Mouse (Mus musculus): Measurements from ENCODE around the gene Cog2. TPM values are rescaled to one million over a fixed set of nuclear protein-coding genes. Genes with fewer than 3 reads are reported as not detected.

Cog2 gene
- polyA plus RNA-seq, 1 experiment from 2014 or later, result 20.6 TPM

DNA sequence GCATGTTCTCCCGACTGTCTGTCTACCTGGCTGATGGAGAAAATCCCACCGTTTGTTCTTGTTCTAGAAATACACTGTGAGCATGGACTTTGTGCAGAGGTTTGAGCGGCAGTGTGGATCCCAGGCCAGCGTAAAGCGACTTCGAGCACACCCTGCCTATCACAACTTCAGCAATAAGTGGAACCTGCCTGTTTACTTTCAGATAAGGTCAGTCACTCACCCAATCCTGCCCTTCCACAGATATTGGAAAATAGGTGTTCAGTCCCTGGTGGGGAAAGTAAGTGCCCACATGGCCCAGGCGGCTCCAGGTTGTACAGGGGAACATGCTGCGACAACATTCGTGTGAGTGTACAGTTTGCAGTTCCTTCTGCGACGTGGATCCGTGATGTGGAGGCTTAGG is 20.3 kb downstream of the Cog2 start:
- Histone ChIP-seq H3K4me1 (replicated peaks; ENCODE audit: control insufficient read depth, insufficient read depth, low read length) (no peaks in the 10 kb centered on the region), H3K4me2 (replicated peaks; ENCODE audit: low read depth) (no peak overlapping the region), H3K9ac (ENCODE audit: low read depth, low read length) (no peak overlapping the region), H3K4me3 (ENCODE audit: low read depth, low read length) (no peak overlapping the region), H3K9me3 (ENCODE audit: control insufficient read depth) (no peaks in the 10 kb centered on the region), H3K36me3 (ENCODE audit: control insufficient read depth, insufficient read depth) (peaks cover 92% of the 10 kb centered on the region), H3K27ac (ENCODE audit: low read depth, low read length) (no peak overlapping the region), H3K27me3 (replicated peaks; ENCODE audit: control insufficient read depth, insufficient read depth, low read length) (no peaks in the 10 kb centered on the region)
- no peak for TF ChIP-seq CTCF (IDR thresholded peaks at IDR 0.05; ENCODE audit: low read depth)
- WGBS, result 43% methylated on average over 12 of the region's 12 CpGs
- ATAC-seq, result no peak

DNA sequence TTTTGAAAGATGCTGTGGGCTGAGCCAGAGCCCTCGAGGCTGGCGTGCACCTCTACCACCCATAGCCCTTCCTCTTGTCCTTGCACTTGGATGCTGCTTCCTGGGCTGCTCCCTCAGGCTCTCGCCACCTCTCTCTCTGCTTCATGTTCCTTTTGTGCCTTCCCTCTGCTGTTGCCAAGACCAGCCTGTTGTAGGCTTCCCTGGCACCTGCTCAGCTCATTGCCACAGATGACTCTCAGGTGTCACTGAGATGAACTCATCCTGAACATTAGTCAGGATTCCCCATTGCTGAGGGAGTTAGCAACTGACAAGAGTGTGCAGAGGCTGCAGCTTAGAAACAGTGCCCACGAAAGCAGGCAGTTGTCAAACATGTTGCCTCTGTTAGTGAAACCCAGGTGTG is 21.4 kb downstream of the Cog2 start:
- H3K4me1 ChIP-seq (replicated peaks; ENCODE audit: control insufficient read depth, insufficient read depth, low read length), result no peaks in the 10 kb centered on the region
- H3K4me2 ChIP-seq (replicated peaks; ENCODE audit: low read depth), result no peak overlapping the region
- ATAC-seq, result no peak
- peaks cover 96% of the 10 kb centered on the region for H3K36me3 ChIP-seq (ENCODE audit: control insufficient read depth, insufficient read depth)
- no peaks in the 10 kb centered on the region for H3K9me3 ChIP-seq (ENCODE audit: control insufficient read depth)
- no peak for TF ChIP-seq CTCF (IDR thresholded peaks at IDR 0.05; ENCODE audit: low read depth)
- WGBS, result 93% methylated on average over 4 of the region's 4 CpGs
- H3K4me3 ChIP-seq (ENCODE audit: low read depth, low read length), result no peak overlapping the region
- H3K27me3 ChIP-seq (replicated peaks; ENCODE audit: control insufficient read depth, insufficient read depth, low read length), result no peaks in the 10 kb centered on the region
- H3K9ac ChIP-seq (ENCODE audit: low read depth, low read length), result no peak overlapping the region
- H3K27ac ChIP-seq (ENCODE audit: low read depth, low read length), result no peak overlapping the region

DNA sequence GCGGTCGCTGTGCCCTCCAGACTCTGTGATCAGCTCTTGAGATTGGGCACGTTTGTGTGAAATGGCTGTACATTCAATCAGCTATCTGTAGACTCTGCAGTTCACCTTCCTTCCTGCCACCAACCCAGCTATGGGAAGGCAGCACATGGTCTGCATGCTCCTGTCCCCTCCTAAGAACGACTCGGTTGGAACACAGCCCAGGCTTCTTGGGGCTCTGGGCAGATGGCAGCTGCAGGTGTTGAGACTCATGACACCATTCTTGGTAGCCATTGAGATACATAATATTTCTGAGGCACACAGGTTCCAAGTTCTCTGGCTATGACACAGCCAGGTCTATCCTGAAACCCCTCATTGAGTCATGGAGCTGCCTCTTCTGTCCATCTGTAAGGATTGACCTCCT is 22.7 kb downstream of the Cog2 start:
- H3K9me3 ChIP-seq (ENCODE audit: control insufficient read depth), result no peaks in the 10 kb centered on the region
- no peak for TF ChIP-seq CTCF (IDR thresholded peaks at IDR 0.05; ENCODE audit: low read depth)
- no peak for ATAC-seq
- no peak overlapping the region for H3K4me3 ChIP-seq (ENCODE audit: low read depth, low read length)
- WGBS, result 98% methylated on average over 5 of the region's 5 CpGs
- no peak overlapping the region for H3K4me2 ChIP-seq (replicated peaks; ENCODE audit: low read depth)
- no peak overlapping the region for H3K9ac ChIP-seq (ENCODE audit: low read depth, low read length)
- H3K27ac ChIP-seq (ENCODE audit: low read depth, low read length), result no peak overlapping the region
- peaks cover 94% of the 10 kb centered on the region for H3K36me3 ChIP-seq (ENCODE audit: control insufficient read depth, insufficient read depth)
- H3K27me3 ChIP-seq (replicated peaks; ENCODE audit: control insufficient read depth, insufficient read depth, low read length), result no peaks in the 10 kb centered on the region
- H3K4me1 ChIP-seq (replicated peaks; ENCODE audit: control insufficient read depth, insufficient read depth, low read length), result no peaks in the 10 kb centered on the region

DNA sequence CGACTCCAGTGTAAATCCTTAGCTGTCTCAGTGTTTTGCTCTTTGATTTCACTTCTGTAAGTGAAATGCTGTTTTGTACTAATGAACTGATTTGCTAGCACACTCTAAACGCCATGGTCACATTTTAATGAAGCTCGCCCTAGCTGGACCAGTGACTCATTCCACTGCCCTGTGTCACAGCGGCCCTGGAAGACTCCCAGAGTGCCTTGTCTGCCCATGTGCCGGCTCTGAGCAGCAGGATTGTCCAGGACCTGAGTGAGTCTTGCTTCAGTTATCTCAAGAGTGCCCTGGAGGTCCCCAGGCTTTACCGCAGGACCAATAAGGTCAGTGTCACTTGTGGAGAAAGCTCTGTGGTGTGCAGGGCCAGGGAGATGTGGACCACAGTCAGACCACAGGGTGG is 25.8 kb downstream of the Cog2 start:
- Histone ChIP-seq H3K4me2 (replicated peaks; ENCODE audit: low read depth) (no peak overlapping the region), H3K27ac (ENCODE audit: low read depth, low read length) (no peak overlapping the region), H3K36me3 (ENCODE audit: control insufficient read depth, insufficient read depth) (peaks cover 94% of the 10 kb centered on the region), H3K9me3 (ENCODE audit: control insufficient read depth) (no peaks in the 10 kb centered on the region), H3K4me1 (replicated peaks; ENCODE audit: control insufficient read depth, insufficient read depth, low read length) (no peaks in the 10 kb centered on the region), H3K27me3 (replicated peaks; ENCODE audit: control insufficient read depth, insufficient read depth, low read length) (no peaks in the 10 kb centered on the region), H3K9ac (ENCODE audit: low read depth, low read length) (no peak overlapping the region), H3K4me3 (ENCODE audit: low read depth, low read length) (no peak overlapping the region)
- WGBS, result 86% methylated on average over 6 of the region's 6 CpGs
- no peak for TF ChIP-seq CTCF (IDR thresholded peaks at IDR 0.05; ENCODE audit: low read depth)
- no peak for ATAC-seq

DNA sequence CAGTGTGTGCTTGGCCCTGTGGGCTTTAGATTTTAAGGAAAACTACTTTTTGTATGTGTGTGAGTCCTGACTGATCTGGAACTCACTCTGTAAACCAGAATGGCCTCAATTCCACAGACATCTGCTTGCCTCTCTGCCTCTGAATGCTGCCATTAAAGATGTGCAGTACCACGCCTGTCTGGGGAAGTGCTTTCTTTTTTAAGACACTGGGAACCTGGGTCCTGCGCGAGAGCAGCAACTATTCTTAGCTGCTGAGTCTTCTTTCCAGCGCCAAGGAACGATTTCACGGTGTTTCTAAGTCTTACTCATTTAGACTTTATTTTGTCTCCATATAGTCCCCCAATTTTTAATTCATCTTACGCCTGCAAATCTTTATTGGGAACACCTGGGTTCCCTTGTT is 26.2 kb downstream of the Cog2 start:
- Histone ChIP-seq H3K27me3 (replicated peaks; ENCODE audit: control insufficient read depth, insufficient read depth, low read length) (no peaks in the 10 kb centered on the region), H3K4me2 (replicated peaks; ENCODE audit: low read depth) (no peak overlapping the region), H3K4me3 (ENCODE audit: low read depth, low read length) (no peak overlapping the region), H3K36me3 (ENCODE audit: control insufficient read depth, insufficient read depth) (peaks cover 93% of the 10 kb centered on the region), H3K4me1 (replicated peaks; ENCODE audit: control insufficient read depth, insufficient read depth, low read length) (no peaks in the 10 kb centered on the region), H3K9me3 (ENCODE audit: control insufficient read depth) (no peaks in the 10 kb centered on the region), H3K9ac (ENCODE audit: low read depth, low read length) (no peak overlapping the region), H3K27ac (ENCODE audit: low read depth, low read length) (no peak overlapping the region)
- ATAC-seq, result no peak
- TF ChIP-seq CTCF (IDR thresholded peaks at IDR 0.05; ENCODE audit: low read depth), result no peak
- WGBS, result 87% methylated on average over 7 of the region's 7 CpGs

DNA sequence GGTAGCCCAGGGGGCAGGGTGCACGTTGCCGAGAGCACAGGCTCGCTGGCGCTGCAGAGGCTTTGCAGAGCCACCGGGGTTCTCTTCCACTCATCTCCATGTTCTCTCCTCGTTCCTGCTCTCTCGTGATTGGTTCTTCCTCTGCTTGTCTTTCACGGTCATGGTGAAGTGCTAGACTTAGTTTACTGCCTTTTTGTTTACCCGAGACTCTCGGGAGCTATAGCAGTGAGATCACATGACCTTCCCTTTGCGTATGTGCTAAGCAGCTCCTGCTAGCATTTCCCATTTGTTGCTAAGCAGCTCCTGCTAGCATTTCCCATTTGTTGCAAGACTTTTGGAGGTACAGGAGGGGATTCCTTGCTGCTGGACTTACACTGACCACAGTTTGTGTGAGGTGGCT is 26.7 kb downstream of the Cog2 start:
- ATAC-seq, result no peak
- Histone ChIP-seq H3K27ac (ENCODE audit: low read depth, low read length) (no peak overlapping the region), H3K4me1 (replicated peaks; ENCODE audit: control insufficient read depth, insufficient read depth, low read length) (no peaks in the 10 kb centered on the region), H3K9me3 (ENCODE audit: control insufficient read depth) (no peaks in the 10 kb centered on the region), H3K36me3 (ENCODE audit: control insufficient read depth, insufficient read depth) (peaks cover 92% of the 10 kb centered on the region), H3K4me2 (replicated peaks; ENCODE audit: low read depth) (no peak overlapping the region), H3K9ac (ENCODE audit: low read depth, low read length) (no peak overlapping the region), H3K27me3 (replicated peaks; ENCODE audit: control insufficient read depth, insufficient read depth, low read length) (no peaks in the 10 kb centered on the region), H3K4me3 (ENCODE audit: low read depth, low read length) (no peak overlapping the region)
- WGBS, result 37% methylated on average over 11 of the region's 11 CpGs
- no peak for TF ChIP-seq CTCF (IDR thresholded peaks at IDR 0.05; ENCODE audit: low read depth)

DNA sequence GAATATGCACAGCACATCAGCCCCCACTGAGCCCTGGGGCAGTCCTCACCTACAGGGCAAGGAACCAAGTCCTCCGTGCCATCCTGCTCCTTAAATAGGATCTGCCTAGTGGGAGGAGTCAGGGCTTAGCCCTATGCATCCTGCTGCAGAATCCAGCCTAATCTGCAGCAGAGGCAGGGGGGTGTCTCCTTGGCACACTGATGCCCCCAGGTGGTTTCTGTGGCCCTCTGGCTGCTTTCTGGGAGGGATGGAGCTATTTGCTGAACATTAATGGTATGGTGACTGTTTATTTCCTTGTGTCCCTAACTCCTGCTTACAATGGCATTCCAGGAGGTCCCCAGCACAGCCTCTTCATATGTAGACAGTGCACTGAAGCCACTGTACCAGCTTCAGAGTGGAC is 27.6 kb downstream of the Cog2 start:
- ATAC-seq, result no peak
- peaks cover 90% of the 10 kb centered on the region for H3K36me3 ChIP-seq (ENCODE audit: control insufficient read depth, insufficient read depth)

More for the DNA sequence above, 27.6 kb downstream of the Cog2 start:
- WGBS, result 82% methylated on average over 1 of the region's 1 CpGs
- Histone ChIP-seq H3K27me3 (replicated peaks; ENCODE audit: control insufficient read depth, insufficient read depth, low read length) (no peaks in the 10 kb centered on the region), H3K4me3 (ENCODE audit: low read depth, low read length) (no peak overlapping the region), H3K4me1 (replicated peaks; ENCODE audit: control insufficient read depth, insufficient read depth, low read length) (no peaks in the 10 kb centered on the region), H3K4me2 (replicated peaks; ENCODE audit: low read depth) (no peak overlapping the region), H3K9me3 (ENCODE audit: control insufficient read depth) (no peaks in the 10 kb centered on the region), H3K27ac (ENCODE audit: low read depth, low read length) (no peak overlapping the region), H3K9ac (ENCODE audit: low read depth, low read length) (no peak overlapping the region)
- TF ChIP-seq CTCF (IDR thresholded peaks at IDR 0.05; ENCODE audit: low read depth), result no peak
